In the genomic region with DNA sequence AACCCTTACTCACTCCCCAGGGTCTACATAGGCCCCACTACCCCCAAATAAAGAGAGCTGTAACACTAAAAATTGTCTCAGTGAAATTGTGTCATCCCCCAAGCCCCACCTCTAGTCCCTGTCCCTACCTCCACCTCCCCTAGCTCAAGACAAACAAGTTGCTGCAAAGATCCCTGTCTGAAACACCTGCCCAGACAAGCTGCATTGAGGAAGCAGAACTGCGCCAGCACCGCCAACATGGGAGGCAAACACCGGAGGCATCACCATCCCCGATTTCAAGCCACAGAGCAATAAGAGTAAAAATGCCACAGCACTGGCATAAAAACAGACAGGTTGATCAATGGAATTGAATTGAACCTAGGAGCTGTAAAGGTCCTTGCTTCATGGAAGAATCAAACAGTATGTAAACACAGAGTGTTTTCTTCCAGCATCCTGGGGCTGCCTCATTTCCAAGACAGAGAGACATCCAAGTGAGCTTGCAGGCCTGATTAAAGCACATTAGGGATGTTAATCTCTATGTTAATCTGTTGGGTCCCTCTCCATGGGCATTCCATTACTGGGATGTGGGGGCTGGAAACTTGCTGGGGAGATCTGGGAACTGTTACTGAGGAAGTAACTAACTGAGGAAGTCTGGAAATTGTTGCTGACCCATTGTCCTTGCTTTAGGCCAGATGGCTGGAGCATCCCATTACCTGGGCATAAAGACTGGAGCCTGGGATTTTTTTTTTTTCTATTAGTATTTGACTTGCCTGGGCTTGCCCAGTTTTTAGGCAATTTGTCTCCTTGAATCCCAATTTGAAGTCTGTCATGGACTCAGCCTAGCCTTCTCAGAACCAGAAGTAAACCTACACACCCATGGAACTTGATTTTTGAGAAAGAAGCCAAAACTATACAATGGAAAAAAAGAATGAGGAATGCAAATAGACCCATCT, we compare ENCODE assay signal across 27 mouse cellular contexts.
"Had no signal": no experiment of that assay in that cellular context is flagged by ENCODE, and none has a peak within 500 bp of the region (broad histone marks: within the 10 kb centered on the region; RNA-seq: fewer than 3 reads in every experiment).

No protein-coding gene starts in this region.

- H3K9me3 ChIP-seq: heart, embryonic 10.5 days; heart, embryonic 12.5 days; hindbrain, embryonic 10.5 days; hindbrain, embryonic 12.5 days; intestine, embryonic 15.5 days; kidney, embryonic 15.5 days; limb, embryonic 13.5 days; limb, embryonic 15.5 days; liver, embryonic 12.5 days had no signal

- H3K36me3 ChIP-seq: heart, embryonic 10.5 days; heart, embryonic 12.5 days; hindbrain, embryonic 10.5 days; hindbrain, embryonic 12.5 days; intestine, embryonic 15.5 days; kidney, embryonic 15.5 days; limb, embryonic 13.5 days; limb, embryonic 15.5 days; liver, embryonic 12.5 days had no signal

- H3K4me2 ChIP-seq: heart, embryonic 12.5 days; hindbrain, embryonic 12.5 days; hindbrain, embryonic 14.5 days; intestine, embryonic 15.5 days; kidney, embryonic 15.5 days; limb, embryonic 13.5 days; limb, embryonic 15.5 days; liver, embryonic 12.5 days had no signal

- ATAC-seq: hindbrain, embryonic 16.5 days; inflammation-experienced regulatory T-cells, adult 6 months; intestine, embryonic 15.5 days; intestine, postnatal 0 days; liver, embryonic 12.5 days had no signal

- H3K27ac ChIP-seq: gastrocnemius, adult 2 months; heart, embryonic 10.5 days; hindbrain, embryonic 10.5 days; hindbrain, embryonic 12.5 days; hindbrain, embryonic 14.5 days; intestine, embryonic 15.5 days; kidney, embryonic 15.5 days; kidney, postnatal 0 days; limb, embryonic 13.5 days; limb, embryonic 15.5 days; liver, embryonic 12.5 days had no signal

- H3K9ac ChIP-seq: heart, embryonic 12.5 days; hindbrain, embryonic 12.5 days; hindbrain, embryonic 14.5 days; intestine, embryonic 15.5 days; kidney, embryonic 15.5 days; limb, embryonic 13.5 days; limb, embryonic 15.5 days; liver, embryonic 12.5 days had no signal

- H3K27me3 ChIP-seq: heart, embryonic 12.5 days; hindbrain, embryonic 12.5 days; intestine, embryonic 15.5 days; kidney, embryonic 15.5 days; limb, embryonic 13.5 days; limb, embryonic 15.5 days; liver, embryonic 12.5 days had no signal

- H3K4me3 ChIP-seq: gastrocnemius, adult 2 months; heart, embryonic 10.5 days; heart, embryonic 12.5 days; hindbrain, embryonic 10.5 days; hindbrain, embryonic 12.5 days; intestine, embryonic 15.5 days; kidney, embryonic 15.5 days; limb, embryonic 13.5 days; limb, embryonic 15.5 days; liver, embryonic 12.5 days had no signal

- DNase-seq: gastrocnemius, adult 2 months; gastrocnemius, postnatal 10 days; gastrocnemius, postnatal 25 days; heart, adult 18-20 months; heart, postnatal 10 days; heart, postnatal 4 days; kidney, adult 18-20 months; kidney, adult 8-10 months; kidney, postnatal 14 days; kidney, postnatal 36 days; layer of hippocampus, adult 9-11 months; layer of hippocampus, postnatal 36 days; left cerebral cortex, postnatal 4 days had no signal
